Mouse (Mus musculus) hindbrain, embryonic 11.5 days (tissue): Measurements from ENCODE around the gene Nckap5l. TPM values are rescaled to one million over a fixed set of nuclear protein-coding genes. Genes with fewer than 3 reads are reported as not detected.

Source experiments
- ATAC-seq: fragments of 200-750 bp; cut with Nextera tagmentation; 2 replicates; pipeline ENCODE4 v1.8.0; 2017; ENCODE audit warnings: mild to moderate bottlenecking, moderate TSS enrichment, moderate library complexity; ENCODE audit not compliant: low FRiP score
- DNase-seq: peaks from one replicate; pipeline ENCODE4 v3.0.0-alpha.2; 2015; ENCODE audit warnings: low spot score
- H3K27ac ChIP-seq: fragments of 300-500 bp; sonication (generic); 2 replicates; pipeline ENCODE4 v1.5.1; 2014; ENCODE audit warnings: mild to moderate bottlenecking, low read depth, low read length
- H3K27me3 ChIP-seq: fragments of 300-500 bp; sonication (generic); 2 replicates; pipeline ENCODE4 v1.6.1; 2014; ENCODE audit warnings: mild to moderate bottlenecking, low read length, moderate library complexity, mixed read lengths; ENCODE audit not compliant: control insufficient read depth, insufficient read depth
- H3K36me3 ChIP-seq: fragments of 300-500 bp; sonication (generic); 2 replicates; pipeline ENCODE4 v1.6.1; 2014; ENCODE audit warnings: mild to moderate bottlenecking, low read length, moderate library complexity, mixed read lengths; ENCODE audit not compliant: control insufficient read depth, insufficient read depth
- H3K4me1 ChIP-seq: fragments of 300-500 bp; sonication (generic); replicated peaks from 2 replicates; pipeline ENCODE4 v1.6.1; 2014; ENCODE audit warnings: low read length, mixed read lengths; ENCODE audit not compliant: control insufficient read depth, insufficient read depth
- H3K4me2 ChIP-seq: fragments of 300-500 bp; sonication (generic); replicated peaks from 2 replicates; pipeline ENCODE4 v1.6.1; 2014; ENCODE audit warnings: mild to moderate bottlenecking, low read depth, low read length
- H3K4me3 ChIP-seq: fragments of 300-500 bp; sonication (generic); 2 replicates; pipeline ENCODE4 v1.5.1; 2014; ENCODE audit warnings: low read depth, low read length
- H3K9ac ChIP-seq: fragments of 300-500 bp; sonication (generic); 2 replicates; pipeline ENCODE4 v1.6.1; 2014; ENCODE audit warnings: low read depth, low read length
- H3K9me3 ChIP-seq: fragments of 300-500 bp; sonication (generic); 2 replicates; pipeline ENCODE4 v1.6.1; 2016; ENCODE audit warnings: low read length; ENCODE audit not compliant: control insufficient read depth
- WGBS: fragments of 180-500 bp; shearing (Covaris S2); extraction: QIAGEN DNeasy Blood & Tissue Kit; methylation state at CpG from one replicate; pipeline ENCODE4 v1.1.7; 2014; 5-methylcytosine and 5-hydroxymethylcytosine counted together
- polyA plus RNA-seq: library from polyadenylated mRNA; unstranded; fragments of >200 nt; fragmentation: Nextera tagmentation; extraction: Ambion mirVana; gene quantifications from 2 replicates; pipeline ENCODE4 v1.2.1, GENCODE M21; 2014

Gene Nckap5l
- 9.3 and 10.2 TPM in 2 replicates for polyA plus RNA-seq

- H3K27ac ChIP-seq = peak within 1 kb of the TSS; percentile 70
- 0 out of 2 replicates have a peak, but pooled peaks cover 2% of the 10 kb centered on the region for H3K4me1 ChIP-seq
- H3K9ac ChIP-seq = peak within 1 kb of the TSS; percentile 77
- H3K9me3 ChIP-seq = no peaks in the 10 kb centered on the region
- DNase-seq = peak; percentile 95
- WGBS = 2% methylated on average over 41 of the region's 45 CpGs
- peak; percentile 93 for ATAC-seq
- H3K4me2 ChIP-seq = peak within 1 kb of the TSS; percentile 80
- no peaks in the 10 kb centered on the region for H3K36me3 ChIP-seq
- H3K27me3 ChIP-seq = no peaks in the 10 kb centered on the region
- peak within 1 kb of the TSS; percentile 89 for H3K4me3 ChIP-seq
Measured at GRCm38 (mm10) chr15:99457606-99458401, at the start of gene Nckap5l. TSS of gene Nckap5l (minus strand) at chr15:99457748.

- Histone ChIP-seq H3K36me3 (no peaks in the 10 kb centered on the region), H3K27ac (no peak overlapping the region), H3K4me1 (0 out of 2 replicates have a peak, but pooled peaks cover 4% of the 10 kb centered on the region), H3K4me3 (no peak overlapping the region), H3K9me3 (no peaks in the 10 kb centered on the region), H3K27me3 (no peaks in the 10 kb centered on the region), H3K4me2 (no peak overlapping the region), H3K9ac (no peak overlapping the region)
- WGBS = 83% methylated on average over 15 of the region's 15 CpGs
- ATAC-seq = no peak
- no peak for DNase-seq
Measured at GRCm38 (mm10) chr15:99505324-99506095, 48.0 kb upstream of the Nckap5l start.

- Histone ChIP-seq H3K4me3 (no peak overlapping the region), H3K4me1 (0 out of 2 replicates have a peak, but pooled peaks cover 4% of the 10 kb centered on the region), H3K27ac (no peak overlapping the region), H3K27me3 (no peaks in the 10 kb centered on the region), H3K4me2 (no peak overlapping the region), H3K36me3 (no peaks in the 10 kb centered on the region), H3K9me3 (no peaks in the 10 kb centered on the region), H3K9ac (no peak overlapping the region)
- 82% methylated on average over 5 of the region's 5 CpGs for WGBS
- DNase-seq (no peak), ATAC-seq (no peak)
Measured at GRCm38 (mm10) chr15:99503256-99503655, 45.7 kb upstream of the Nckap5l start.

- ATAC-seq = peak; percentile 51; the same call in 1 of the 2 replicates
- no peak overlapping the region for H3K4me2 ChIP-seq
Measured at GRCm38 (mm10) chr15:99502311-99502831, 44.8 kb upstream of the Nckap5l start.

GRCm38 (mm10) chr15:99501292-99502260 is 44.0 kb upstream of the Nckap5l start:
- ATAC-seq = peak; percentile 25; the same call in 1 of the 2 replicates
- H3K4me2 ChIP-seq = no peak overlapping the region
- no peak overlapping the region for H3K4me3 ChIP-seq
- H3K4me1 ChIP-seq = 0 out of 2 replicates have a peak, but pooled peaks cover 4% of the 10 kb centered on the region
- H3K27ac ChIP-seq = peak overlapping the region; percentile 78
- WGBS = 65% methylated on average over 20 of the region's 20 CpGs
- H3K36me3 ChIP-seq = no peaks in the 10 kb centered on the region
- no peak overlapping the region for H3K9ac ChIP-seq
- DNase-seq = no peak
- no peaks in the 10 kb centered on the region for H3K9me3 ChIP-seq
- H3K27me3 ChIP-seq = no peaks in the 10 kb centered on the region

More at GRCm38 (mm10) chr15:99502311-99502831, 44.8 kb upstream of the Nckap5l start:
- no peaks in the 10 kb centered on the region for H3K36me3 ChIP-seq
- 38% methylated on average over 12 of the region's 12 CpGs for WGBS
- DNase-seq = peak; percentile 40
- peak overlapping the region; percentile 78 for H3K27ac ChIP-seq
- H3K4me3 ChIP-seq = no peak overlapping the region
- no peaks in the 10 kb centered on the region for H3K9me3 ChIP-seq
- no peak overlapping the region for H3K9ac ChIP-seq
- no peaks in the 10 kb centered on the region for H3K27me3 ChIP-seq
- H3K4me1 ChIP-seq = 0 out of 2 replicates have a peak, but pooled peaks cover 4% of the 10 kb centered on the region

GRCm38 (mm10) chr15:99500320-99500719 is 42.8 kb upstream of the Nckap5l start:
- Histone ChIP-seq H3K4me2 (no peak overlapping the region), H3K27me3 (no peaks in the 10 kb centered on the region), H3K9me3 (no peaks in the 10 kb centered on the region), H3K4me3 (no peak overlapping the region), H3K9ac (no peak overlapping the region), H3K4me1 (0 out of 2 replicates have a peak, but pooled peaks cover 4% of the 10 kb centered on the region), H3K36me3 (no peaks in the 10 kb centered on the region), H3K27ac (no peak overlapping the region)
- ATAC-seq (no peak), DNase-seq (no peak)
- WGBS = 39% methylated on average over 5 of the region's 5 CpGs

- Histone ChIP-seq H3K9me3 (no peaks in the 10 kb centered on the region), H3K36me3 (no peaks in the 10 kb centered on the region), H3K9ac (no peak overlapping the region), H3K4me3 (no peak overlapping the region), H3K4me2 (no peak overlapping the region), H3K27ac (no peak overlapping the region), H3K27me3 (no peaks in the 10 kb centered on the region), H3K4me1 (0 out of 2 replicates have a peak, but pooled peaks cover 4% of the 10 kb centered on the region)
- 52% methylated on average over 6 of the region's 6 CpGs for WGBS
- DNase-seq (no peak), ATAC-seq (no peak)
Measured at GRCm38 (mm10) chr15:99499726-99500125, 42.2 kb upstream of the Nckap5l start.

GRCm38 (mm10) chr15:99498781-99499180 is 41.2 kb upstream of the Nckap5l start:
- Histone ChIP-seq H3K4me3 (no peak overlapping the region), H3K27ac (no peak overlapping the region), H3K4me1 (0 out of 2 replicates have a peak, but pooled peaks cover 4% of the 10 kb centered on the region), H3K4me2 (no peak overlapping the region), H3K27me3 (no peaks in the 10 kb centered on the region), H3K9ac (no peak overlapping the region), H3K36me3 (no peaks in the 10 kb centered on the region), H3K9me3 (no peaks in the 10 kb centered on the region)
- WGBS = 74% methylated on average over 4 of the region's 4 CpGs
- ATAC-seq (no peak), DNase-seq (no peak)
